Mouse (Mus musculus) brain, embryonic 14.5 days (tissue): Measurements from ENCODE around the gene Srsf7.

ENCODE experiments used
- CTCF ChIP-seq: fragments of 200-500 bp; IDR thresholded peaks from 2 replicates; pipeline ENCODE4 v1.5.1; 2012; ENCODE audit warnings: inconsistent platforms, mild to moderate bottlenecking, moderate library complexity, borderline replicate concordance; ENCODE audit not compliant: insufficient read depth, insufficient read length; ENCODE audit errors: extremely low read depth
- POLR2A ChIP-seq: fragments of 200-500 bp; IDR thresholded peaks from 2 replicates; pipeline ENCODE4 v1.6.1; 2012; ENCODE audit warnings: mild to moderate bottlenecking, inconsistent platforms, borderline replicate concordance; ENCODE audit not compliant: poor library complexity, insufficient read depth, insufficient read length, severe bottlenecking; ENCODE audit errors: extremely low read depth

DNA sequence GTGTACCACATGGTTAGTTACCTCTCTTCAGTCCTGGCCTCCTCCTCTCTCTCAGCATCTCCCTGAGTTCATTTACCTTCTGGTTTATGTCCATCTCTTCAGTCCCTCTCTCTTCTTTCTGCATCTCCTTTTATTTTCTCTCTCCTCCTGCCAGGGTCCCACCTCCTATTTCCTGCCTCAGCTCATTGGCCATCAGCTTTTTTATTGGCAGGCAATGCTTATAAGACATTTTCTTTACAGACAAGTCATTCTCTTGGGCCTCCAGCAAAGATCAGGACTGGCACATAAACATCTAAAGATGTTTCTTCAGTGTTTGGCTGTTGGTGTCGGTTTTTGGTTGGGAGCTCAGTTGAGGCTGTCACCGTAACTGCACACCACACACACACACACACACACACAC lies 33.4 kb downstream of the Srsf7 start:
- no peak for TF ChIP-seq CTCF
- no peak for TF ChIP-seq POLR2A
